Mouse (Mus musculus): Measurements from ENCODE around the gene Shld1.

The Shld1 gene

DNA sequence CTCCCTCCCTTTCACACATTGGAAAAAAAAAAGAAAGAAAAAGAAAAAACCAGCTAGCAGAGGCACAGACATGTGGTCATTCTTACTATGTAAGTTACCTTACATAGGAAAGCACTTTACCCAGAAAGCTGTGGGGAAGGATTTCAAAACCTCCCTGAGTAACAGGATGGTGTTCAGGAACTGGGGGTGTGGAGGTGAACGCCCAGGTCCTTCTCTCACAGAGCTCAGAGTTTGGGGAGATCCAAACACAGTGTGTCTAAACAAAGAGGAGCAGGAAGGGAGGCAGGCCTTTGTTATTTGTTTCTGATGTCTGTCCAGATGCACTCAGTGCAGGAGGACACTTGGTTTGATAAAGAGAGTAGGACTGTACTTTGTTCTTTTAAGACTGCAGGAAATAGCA is 5.6 kb downstream of the Shld1 start:
- no peak for DNase-seq (ENCODE audit: low spot score)

- DNase-seq (ENCODE audit: low spot score), result no peak
Observed at GRCm38 (mm10) chr2:132693980-132694379, 7.2 kb downstream of the Shld1 start.

GRCm38 (mm10) chr2:132695358-132696093 is 8.8 kb downstream of the Shld1 start:
- no peak for DNase-seq (ENCODE audit: low spot score)

GRCm38 (mm10) chr2:132696519-132696918 is 9.8 kb downstream of the Shld1 start:
- no peak for DNase-seq (ENCODE audit: low spot score)

DNA sequence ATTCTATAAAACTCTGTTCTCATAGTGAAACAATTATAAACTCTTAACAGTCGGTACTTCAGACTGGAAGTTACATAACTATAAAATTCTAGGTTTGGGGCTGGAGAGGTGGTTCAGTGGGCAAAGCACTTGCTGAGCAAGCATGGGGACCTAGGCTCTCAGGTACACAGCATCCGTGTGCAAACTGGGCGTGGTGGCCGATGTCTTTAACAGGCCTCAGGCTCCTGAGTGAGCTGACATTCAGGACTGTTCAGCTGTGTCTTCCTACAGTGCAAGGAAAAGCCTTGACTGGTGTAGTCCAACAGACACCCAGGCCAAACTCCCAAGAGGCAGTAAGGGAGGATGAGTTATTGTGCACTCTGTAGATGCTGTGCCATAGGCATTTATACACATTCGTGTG is 10.5 kb downstream of the Shld1 start:
- no peak for DNase-seq (ENCODE audit: low spot score)

GRCm38 (mm10) chr2:132697695-132698094 is 11.0 kb downstream of the Shld1 start:
- no peak for DNase-seq (ENCODE audit: low spot score)

- no peak for DNase-seq (ENCODE audit: low spot score)
Observed at GRCm38 (mm10) chr2:132698420-132698819, 11.7 kb downstream of the Shld1 start.

DNA sequence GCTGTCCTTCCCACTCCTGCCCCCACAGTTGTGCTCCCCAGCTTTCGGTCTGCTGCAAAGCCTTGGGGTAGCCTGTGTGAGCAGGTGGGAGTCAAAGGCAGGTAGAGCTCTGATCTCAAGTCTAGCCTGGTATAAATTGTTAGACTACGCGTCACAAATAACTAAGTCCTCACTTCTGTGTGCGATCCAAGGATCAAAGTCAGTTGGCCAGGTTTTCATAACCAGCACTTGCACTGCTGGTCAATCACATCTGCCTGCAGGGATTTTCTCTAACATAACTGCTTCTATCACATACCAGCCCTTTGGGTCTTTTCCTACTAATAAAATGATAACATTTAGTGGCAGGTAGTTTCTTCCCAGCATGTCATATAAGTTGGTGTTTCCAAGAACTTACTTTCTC is 14.2 kb downstream of the Shld1 start:
- no peak for DNase-seq (ENCODE audit: low spot score)

DNA sequence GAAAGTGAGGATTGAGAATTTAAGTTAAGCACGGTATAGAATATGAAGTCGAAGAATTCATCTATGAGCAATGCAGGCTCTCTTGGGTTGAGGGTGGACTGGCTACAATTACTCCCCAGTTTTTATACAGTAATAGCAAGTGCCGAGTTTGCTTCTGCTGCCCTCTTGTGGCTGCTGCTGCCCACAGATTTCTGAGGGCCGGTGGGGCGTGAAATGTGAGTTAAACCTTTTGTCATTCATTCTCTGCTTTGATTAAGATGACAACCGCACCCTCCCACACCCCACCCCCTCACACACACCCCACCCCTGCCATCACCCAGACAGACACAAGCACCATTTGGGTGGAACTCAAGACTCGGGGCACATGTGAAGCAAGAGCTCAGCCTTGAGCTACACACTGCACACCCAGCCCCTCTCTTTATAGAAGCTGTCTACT is 14.7 kb downstream of the Shld1 start:
- no peak for DNase-seq (ENCODE audit: low spot score)

DNA sequence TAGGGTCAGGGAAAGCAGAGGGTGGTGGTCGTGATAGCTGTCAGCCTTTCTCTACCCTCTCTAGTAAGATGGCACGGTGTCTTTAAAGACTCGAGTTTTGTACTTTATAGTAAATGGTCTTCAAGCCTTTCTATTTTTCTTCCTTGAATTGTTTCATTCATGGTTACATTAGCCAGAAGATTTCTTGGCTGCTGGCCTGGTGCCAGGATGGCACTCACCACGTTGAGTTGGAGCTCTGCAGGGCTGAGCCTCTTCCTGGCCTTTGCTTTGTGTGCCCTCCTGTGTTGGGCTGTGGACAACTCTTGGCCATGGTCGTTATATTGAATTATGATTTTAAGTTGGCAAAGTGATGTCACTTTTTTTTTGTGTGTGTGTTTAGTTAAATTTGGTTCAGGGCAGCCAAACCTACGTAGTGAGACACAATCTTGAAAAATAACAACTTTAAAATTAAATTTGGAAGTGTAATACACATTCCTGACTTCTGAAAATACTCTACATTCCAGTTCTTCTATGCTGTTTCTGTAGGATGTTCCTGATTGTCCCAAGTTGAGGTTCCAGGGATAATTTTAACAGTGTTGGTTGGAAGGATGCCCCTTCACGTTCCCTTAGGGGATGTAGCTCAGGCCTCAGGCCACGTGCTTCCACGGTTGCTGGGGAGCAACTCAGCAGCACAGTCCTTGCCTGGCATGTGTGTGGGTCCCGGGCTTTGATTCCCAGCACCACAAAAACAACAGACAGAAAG is 18.7 kb downstream of the Shld1 start:
- DNase-seq (ENCODE audit: low spot score), result no peak

DNA sequence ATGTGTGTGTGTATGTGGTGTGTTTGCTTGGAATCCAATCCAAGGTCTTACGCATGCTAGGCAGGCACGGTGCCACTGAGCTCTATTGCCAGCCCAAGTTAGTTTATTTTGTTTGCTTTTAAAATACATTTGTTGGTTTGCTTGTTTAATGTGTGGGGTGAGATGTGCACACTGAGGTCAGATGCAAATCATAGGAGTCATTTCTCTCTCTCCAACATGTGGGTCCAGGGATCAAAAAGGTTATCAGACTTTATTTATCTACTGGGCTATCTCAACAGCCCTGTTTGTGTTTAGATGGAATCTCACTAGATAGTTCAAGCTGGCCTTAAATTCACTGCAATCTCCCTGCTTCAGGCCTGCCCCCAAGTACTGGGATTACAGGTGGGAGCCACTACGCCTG is 19.6 kb downstream of the Shld1 start:
- DNase-seq (ENCODE audit: low spot score), result no peak

DNA sequence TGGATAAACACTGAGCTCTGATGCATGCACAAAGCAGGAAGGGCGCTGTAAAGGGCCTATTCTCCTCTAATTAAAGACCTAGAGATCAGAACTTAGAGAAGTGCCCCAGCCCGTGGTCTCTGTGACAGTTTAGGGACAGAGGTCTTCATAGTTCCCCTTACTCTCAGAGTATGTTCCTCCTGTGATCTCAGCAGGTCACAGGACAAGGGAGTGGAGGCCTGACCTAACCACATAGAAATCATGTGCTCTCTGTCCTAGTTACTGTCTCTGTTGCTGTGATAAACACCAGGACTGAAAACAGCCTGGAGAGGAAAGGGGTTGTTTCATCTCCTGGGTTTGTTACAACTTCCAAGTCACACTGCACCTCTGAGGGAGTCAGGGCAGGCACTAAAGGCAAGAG is 23.8 kb downstream of the Shld1 start:
- DNase-seq (ENCODE audit: low spot score), result no peak

DNA sequence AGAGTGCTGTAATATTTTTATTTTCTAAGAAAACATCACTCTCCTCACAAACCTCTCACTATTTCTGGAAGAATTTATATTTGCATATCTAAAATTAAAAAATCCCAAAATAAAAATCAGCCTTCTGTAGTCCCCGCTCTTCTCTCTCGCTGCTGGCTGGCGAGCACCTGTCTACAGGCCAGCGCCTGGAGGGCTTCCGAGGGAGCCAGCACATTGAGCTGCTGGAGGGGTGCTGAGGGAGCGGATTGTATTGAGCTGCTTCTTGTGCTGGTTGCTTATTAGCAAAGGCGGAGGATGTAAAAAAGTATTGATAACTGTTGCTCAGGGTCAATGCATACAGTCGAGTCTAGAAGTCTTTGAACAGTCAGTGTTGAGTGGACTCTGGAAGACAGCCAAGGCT is 25.3 kb downstream of the Shld1 start:
- no peak for DNase-seq (ENCODE audit: low spot score)

DNA sequence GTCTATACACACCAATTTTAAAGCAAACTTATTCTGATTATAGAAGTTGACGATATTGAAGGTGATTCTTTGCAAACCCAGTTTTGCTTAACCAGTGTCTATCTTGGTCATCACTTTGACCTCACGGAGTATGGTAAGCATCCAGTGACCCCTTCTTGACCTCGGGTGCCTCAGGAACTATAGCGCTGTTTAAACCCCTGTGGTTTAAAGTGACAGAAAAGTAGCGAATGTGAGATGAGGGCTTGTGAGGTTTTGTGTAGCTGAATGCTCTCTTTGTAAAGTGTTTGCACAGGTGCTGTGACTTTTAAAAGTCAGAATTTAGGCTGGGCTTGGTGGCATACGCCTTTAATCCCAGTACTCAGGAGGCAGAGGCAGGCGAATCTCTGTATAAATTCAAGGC is 27.8 kb downstream of the Shld1 start:
- DNase-seq (ENCODE audit: low spot score), result no peak

DNA sequence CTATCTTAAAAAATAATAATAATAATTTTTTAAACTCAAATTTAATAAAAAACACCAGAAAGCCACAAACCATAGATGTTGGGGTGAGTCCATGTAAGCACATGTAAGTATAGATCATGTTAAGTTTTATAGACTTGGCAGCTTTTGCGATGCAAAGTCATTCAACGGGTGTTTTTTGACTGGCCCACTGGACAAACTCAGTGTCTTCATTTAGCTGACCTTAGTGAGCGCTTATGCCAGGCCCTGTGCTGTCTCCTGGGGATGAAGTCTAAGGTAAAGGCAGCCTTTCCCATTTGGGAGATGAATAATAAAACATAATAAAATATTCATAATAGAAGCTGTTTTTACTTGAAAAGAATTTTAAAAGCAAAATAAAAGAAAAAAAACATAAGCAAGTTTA is 28.2 kb downstream of the Shld1 start:
- DNase-seq (ENCODE audit: low spot score), result no peak

DNA sequence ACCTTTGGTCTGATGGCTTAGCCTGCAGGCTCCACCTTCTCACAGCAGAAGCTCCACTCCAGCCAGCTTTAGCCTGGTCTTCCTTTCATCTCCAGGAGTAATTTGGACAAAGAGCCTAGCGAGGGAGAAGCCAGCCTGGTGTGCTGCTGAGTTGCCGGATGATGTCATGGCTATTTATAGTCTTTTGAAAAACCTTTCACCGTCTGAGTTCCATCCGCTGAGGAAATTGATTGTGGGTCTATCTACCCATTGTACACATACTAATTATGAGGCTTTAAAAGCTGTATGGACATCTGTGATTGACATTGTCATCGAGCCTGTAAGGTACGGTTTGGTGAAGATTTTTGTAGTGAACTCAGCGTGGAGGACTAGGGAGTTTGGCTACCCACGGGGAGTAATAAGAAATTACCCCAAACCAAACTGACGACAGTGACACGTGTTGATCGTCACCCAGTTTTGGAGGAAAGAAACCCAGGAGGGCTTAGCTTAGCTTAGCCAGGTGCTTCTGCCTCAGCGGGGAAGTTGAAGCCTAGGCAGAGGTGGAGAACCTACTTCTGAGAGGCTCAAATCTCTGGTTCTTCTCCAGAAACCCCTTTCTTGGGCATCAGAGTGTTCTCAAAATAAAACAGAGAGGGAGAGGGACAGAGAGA is 28.8 kb downstream of the Shld1 start:
- DNase-seq (ENCODE audit: low spot score), result no peak

DNA sequence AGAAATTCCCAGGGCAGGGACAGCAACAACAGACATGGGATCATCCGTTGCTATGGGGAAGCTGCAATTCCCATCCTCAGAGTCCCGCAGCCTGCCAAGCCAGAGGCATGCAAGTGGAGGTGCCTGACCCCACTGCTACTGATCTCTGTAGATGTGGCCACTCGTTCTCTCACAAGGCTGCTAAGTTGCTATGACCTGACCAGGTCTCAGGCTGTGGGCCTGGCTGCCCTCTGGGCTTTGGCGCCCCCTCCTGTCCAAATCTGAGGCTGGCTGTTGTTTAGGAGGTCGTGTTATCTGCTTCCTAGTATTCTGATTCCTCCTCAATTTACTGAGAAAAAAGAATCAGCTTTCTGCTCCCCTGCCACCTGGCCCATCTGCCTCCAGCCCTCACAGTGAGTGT is 29.4 kb downstream of the Shld1 start:
- DNase-seq (ENCODE audit: low spot score), result no peak

- no peak for DNase-seq (ENCODE audit: low spot score)
Observed at GRCm38 (mm10) chr2:132716901-132717536, 30.3 kb downstream of the Shld1 start.

- no peak for DNase-seq (ENCODE audit: low spot score)
Observed at GRCm38 (mm10) chr2:132717537-132717912, 30.8 kb downstream of the Shld1 start.

DNA sequence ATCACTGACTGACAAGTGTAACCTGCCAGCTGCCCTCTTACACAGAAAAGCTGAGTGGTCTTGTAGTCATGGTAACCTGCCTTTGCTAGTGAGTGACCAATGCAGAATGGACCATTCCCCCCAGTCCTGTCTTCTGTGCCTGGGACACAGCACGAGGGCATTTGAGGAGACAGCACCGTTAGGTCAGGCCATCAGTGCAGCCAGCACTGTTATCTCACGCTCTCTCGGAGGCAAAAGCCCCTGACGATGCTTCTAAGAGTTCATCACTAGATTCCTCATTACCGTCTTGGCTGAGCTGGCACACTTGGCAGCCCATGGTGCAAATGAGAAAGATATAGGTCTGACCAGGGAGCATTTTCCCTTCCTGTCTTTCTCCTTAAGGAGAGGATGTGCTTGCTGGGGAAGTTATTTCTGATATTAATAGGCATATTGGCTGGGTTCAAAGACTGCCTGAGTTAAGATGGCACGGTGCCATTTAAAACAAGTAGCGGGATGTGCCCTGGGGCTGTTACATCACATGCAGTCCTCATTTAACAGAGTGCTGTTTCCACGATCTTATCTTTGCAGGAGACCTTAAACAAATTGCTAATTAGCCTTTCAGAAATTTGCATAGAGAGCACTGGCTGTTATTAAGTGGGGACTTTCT is 34.3 kb downstream of the Shld1 start:
- no peak for DNase-seq (ENCODE audit: low spot score)

- DNase-seq (ENCODE audit: low spot score), result no peak
Observed at GRCm38 (mm10) chr2:132721844-132722243, 35.1 kb downstream of the Shld1 start.

- DNase-seq (ENCODE audit: low spot score), result no peak
Observed at GRCm38 (mm10) chr2:132723958-132724431, 37.3 kb downstream of the Shld1 start.
